Mouse (Mus musculus) urinary bladder, postnatal 14 days (tissue): Measurements from ENCODE around the gene Irak4.

Source experiments
- DNase-seq: peaks from one replicate; pipeline ENCODE4 v3.0.0; 2021; ENCODE audit warnings: low spot score

The Irak4 gene

GRCm38 (mm10) chr15:94558895-94559656 lies 15.6 kb downstream of the Irak4 start:
- no peak for DNase-seq

- DNase-seq = no peak
Measured at GRCm38 (mm10) chr15:94564909-94565308, 21.5 kb downstream of the Irak4 start.

DNA sequence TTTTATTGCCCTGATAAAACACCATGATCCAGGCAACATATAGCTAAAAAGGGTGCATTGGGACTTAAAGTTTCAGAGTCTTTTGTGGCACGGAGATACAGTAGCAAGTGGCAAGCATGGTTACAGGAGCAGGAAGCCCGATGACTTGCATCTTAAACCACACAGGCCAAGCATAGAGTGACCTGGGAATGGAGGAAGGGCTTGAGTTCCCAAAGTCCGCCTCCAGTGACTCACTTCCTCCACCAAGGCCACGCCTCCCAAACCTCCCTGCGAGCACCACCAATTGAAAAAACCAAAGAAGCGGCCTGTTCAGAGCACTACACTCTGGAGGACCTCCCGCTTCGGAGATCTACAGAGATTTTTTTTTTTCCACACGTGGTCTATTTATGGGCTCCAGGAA lies 22.4 kb downstream of the Irak4 start:
- DNase-seq = no peak

DNA sequence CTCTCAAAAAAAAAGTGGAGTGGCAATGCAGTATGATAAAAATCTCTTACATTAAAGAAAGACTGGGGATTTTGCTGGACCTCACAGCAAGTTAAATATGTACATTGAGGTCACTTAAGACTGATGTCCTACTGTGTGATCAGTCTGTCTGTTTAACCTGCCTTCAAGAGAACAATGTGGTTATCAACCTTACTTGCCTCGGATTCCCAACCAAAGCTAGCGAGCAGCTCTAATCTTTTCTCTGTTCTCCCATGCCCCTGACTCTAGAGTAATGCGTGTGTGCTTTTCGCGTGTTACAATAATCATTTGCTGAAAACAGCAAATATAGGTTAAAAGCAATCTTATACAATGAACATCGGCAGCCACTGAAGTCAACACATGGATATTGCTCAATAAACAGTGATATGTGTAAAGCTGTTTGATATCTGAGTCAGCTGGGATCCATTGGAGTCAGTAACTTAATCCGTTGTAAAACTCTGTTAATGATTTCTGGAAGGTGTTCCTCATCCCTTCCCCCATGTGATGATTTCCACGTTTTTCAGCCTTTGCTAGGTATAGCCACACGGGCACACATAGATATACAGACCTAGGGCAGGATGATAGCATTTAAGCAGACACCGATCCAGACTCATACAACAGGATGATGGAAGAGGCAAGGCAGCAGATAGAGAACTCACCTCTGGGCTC lies 25.2 kb downstream of the Irak4 start:
- no peak for DNase-seq

- no peak for DNase-seq
Measured at GRCm38 (mm10) chr15:94571501-94571900, 28.1 kb downstream of the Irak4 start.

DNA sequence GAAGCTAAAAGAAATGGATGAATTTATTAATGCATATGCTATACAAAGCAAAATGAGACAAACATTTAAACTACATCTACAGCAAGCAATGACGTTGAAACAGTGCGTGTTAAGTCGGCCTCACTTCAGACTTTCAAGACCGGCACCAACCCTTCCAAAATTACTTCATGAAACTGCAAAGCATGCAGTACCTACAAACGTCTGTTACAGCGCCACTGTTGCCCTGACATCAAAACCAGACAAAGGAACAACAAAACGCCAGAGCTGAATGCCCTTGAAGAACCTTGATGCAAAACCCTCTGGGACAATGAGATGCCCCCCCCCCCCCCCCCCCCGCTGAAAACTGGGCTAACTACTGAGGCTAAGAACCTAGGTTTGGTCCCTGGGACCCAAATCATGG lies 29.3 kb downstream of the Irak4 start:
- DNase-seq = no peak

DNA sequence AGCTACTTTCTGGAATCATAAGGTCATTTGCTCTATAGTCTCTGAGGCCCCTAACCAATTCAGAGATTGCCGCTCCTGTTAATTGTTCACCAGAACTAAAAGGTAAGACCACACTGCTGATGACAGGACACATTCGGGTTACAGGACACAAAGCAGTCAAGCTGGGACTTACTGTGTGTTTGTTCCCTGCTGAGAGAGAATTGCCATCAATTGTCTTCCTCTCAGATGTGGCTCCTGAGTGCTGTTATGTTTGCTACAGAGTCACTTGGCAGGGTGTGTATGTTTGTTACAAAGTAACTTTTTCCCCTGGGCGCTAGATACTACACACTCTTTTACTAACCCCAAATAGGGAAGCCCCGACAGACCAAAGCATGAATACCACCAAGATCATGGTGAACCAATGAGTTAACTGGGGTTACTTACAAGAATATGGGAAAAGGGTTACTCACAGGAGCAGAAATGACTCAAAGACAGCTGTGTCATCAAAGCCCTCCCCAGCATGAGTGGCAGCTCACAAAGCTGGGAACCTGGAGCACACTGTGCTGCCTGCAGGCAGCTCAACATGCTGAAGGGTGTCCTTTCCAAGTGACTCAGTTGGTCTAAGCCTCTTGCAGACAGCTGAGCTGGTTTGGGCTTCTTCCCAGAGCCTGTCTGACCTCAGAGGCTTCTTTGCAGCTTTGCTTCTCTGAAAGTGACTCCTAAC lies 31.3 kb downstream of the Irak4 start:
- DNase-seq = no peak

DNA sequence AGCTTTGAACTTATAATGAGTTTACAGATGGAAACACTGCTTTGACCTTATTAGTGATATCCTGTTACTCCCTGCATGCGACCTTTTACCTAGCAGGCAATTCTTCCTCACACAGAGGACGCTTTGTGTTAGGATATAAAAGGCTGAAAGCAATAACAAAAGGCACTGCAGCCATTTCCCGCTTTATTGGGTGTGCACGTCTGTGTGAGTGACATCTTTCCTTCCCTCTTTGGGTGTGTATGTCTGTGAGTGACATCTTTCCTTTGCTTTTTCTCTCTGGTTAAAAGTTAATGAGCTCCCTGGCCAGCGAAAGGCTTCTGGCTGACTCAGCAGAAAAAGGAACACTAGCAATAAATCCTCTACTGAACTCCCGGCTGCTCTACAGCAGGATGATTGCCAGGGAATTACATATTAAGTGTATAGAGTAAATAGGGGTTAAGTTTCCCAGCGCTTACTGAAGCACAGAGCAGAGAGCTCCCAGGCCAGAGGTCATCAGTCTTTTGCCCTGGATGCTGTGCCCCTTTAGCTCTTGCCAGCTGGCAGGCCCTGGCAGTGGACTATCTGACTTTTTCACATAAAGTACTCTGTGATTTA lies 38.7 kb downstream of the Irak4 start:
- no peak for DNase-seq

DNA sequence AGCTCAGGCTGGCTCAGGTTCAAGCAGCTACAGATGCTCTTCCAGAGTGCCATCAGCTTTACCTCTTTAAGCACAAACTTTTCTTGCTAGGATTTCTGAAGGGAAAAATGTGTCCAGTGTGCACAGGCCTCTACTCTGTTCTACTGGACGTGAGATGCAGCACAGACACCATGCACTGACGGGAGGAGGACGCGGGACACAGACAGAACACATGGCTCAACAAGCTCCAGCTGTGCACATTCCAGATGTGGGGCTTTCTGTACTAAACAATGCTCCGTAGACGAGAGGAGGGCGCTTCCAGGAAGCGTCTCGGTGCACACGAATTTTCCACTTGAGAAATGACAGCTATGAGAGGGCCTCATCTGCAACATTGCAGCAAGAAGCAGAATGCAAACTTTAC lies 39.7 kb downstream of the Irak4 start:
- no peak for DNase-seq

DNA sequence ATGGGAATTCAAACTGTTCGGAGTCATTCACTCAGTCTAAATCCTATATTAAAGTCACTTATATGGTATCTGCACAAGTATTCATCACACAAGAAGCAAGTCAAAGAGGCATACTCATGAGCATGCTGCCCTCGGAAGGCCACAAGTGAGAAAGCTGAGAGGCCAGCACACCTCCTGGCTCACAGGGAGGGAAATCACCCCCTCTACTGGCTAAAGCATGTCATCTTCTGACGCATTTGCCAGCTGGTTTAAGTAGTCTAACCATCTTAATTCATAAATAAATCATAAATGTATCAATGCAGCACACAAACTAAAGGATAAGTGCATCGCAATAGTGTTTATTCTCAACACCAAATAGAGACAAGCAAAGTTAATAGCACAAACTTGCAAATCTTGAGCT lies 41.3 kb downstream of the Irak4 start:
- DNase-seq = no peak

DNA sequence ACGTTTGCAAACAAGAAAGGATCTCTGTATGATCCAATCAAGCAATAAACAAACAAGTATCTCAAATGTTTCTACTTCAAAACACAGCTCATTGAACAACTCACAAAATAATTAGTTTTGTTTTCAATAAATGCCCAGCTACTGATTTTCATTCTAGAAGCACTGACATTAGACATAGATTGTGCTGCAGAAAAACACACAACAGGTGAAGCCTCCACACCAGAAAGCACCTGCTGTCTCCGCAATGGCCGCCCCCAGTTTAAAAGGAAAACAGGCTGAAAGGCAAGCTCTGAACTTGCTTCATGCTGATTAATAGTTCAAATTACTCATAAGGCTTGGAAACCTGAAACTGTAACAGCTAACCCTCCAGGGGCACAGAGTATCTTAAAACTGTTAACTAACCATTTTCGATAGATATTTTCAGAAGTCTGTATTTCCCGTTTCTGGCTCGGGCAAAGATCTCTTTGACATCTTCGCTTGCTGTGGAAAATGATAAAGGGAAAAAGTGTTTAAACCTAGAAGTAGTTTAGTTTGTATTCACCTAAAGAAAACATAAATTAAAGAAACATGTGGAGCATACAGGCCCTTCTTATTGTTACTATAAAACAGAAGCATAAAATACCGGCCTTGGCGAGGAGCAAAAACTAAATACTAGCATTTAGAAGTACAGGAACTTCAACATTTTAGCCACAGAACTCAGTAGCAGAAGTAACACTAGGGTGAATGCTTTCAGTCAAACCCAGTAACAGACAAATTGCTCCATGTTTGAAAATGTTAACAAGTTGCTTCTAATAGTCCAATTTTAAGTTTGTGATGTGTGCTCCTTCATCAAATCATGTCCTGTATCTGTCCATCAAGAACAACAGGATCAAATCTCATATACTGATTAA lies 44.6 kb downstream of the Irak4 start:
- DNase-seq = no peak

DNA sequence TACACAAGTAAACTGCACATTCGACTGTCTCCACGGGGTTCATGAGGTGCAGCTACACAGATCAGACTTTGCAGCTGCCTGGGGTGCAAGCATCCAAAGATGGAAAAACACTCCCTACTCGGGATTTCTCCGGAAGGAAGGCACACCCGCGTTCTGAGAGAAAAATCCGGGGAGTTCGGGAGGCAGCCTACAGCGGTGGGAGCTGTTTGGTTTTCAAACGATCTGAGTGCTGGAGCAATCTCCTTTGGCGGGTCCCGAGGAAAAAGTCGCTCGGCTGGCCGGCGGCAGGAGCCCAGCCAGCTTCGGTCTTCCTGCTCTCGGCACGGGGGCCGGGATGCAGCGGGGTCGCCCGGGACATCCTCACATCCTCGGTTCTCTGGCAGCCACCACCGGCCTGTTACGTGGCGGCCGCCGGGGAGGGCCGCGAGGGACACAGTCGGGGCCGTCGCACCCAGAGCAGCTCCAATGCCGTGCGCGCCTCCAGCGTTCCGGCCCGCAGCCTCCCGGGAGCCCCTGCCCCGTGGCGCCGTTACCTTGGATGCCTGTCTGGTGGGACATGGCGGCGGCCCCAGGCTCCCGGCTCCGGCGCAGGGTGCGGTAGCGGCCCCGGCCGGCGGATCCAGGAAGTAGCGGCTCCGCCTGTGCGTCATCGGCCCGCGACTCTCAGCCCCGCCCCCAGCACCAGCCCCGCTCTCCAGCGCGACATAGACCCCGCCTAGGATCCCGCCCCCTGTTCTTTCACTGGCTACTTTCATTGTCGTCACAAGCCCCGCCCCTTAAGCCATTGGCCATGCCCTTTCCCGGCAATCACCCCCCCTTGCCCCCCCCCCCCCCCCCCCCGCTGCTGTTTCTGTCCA lies 46.0 kb downstream of the Irak4 start, which contains the start of gene Twf1:
Twf1 (minus strand) TSS at position 671 of the 857 bp plus-strand sequence.
- peak; percentile 99 for DNase-seq

GRCm38 (mm10) chr15:94590083-94590482 lies 46.6 kb downstream of the Irak4 start:
- no peak for DNase-seq

DNA sequence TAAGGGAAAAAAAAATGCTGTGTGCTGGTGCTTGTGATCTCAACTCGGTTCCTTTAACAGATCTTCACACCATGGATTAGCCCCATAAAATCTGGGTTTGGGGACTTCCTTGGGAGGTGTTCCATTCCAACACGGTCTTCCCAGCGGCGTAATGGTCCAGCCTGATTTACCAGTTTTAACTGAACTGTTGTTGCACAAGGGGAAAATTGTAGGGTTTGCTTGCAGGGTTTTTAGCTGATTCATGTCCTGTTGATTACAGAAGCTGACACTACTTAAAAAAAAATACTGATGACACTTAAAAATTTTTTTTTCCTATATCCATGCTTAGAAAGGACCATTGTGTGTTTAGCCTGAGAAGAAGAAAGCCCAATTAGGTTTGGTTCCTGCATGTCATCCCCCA lies 47.9 kb downstream of the Irak4 start:
- peak; percentile 50 for DNase-seq

- DNase-seq = no peak
Measured at GRCm38 (mm10) chr15:94593586-94593985, 50.1 kb downstream of the Irak4 start.

DNA sequence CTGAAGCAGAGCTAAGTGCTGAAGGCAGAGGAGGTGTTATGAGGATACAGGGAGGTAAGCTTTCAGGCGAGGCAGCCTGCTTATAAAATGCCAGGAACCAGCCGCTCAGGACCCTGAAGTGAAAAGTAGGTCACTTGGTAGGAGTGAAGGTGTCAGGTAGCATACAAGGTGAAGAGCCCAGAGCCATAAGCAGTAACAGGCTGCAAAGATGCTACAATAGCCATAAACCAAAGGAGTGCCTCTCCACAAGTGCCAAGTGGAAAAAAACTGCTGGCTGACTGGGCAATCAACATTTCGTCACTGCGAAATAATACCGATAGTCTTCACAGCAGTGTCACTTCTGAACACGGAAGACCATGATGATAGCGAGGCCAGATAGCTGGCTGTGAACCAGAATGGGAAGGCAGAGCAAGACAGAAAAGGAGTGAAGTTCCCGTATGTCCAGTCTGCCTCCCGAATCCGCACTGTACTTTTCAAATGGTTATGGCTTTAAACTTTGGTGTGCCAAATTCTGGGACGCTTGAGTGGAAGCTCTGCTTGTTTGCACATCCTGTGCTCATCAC lies 56.8 kb downstream of the Irak4 start:
- DNase-seq = no peak

- peak; percentile 71 for DNase-seq
Measured at GRCm38 (mm10) chr15:94601339-94601738, 57.9 kb downstream of the Irak4 start.

GRCm38 (mm10) chr15:94602441-94602840 lies 59.0 kb downstream of the Irak4 start:
- no peak for DNase-seq

DNA sequence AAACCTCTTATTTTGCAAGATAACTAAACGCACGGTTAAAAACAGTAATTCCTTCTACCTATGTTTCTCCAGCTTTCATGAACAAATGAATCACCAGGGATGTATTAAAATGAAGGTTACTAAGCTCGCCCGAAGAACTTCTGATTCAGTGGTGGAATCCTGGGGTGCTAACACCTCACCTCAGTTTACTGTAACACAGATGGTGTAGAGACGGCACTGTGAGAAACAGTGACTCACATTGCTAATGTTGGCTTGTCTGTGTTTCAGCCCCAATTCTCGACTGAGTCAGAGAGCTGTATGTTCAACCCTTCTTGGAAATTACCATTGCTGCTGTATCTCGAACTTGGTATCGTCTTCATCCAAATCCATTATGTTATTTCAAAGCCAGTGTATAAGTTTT lies 64.3 kb downstream of the Irak4 start:
- no peak for DNase-seq

DNA sequence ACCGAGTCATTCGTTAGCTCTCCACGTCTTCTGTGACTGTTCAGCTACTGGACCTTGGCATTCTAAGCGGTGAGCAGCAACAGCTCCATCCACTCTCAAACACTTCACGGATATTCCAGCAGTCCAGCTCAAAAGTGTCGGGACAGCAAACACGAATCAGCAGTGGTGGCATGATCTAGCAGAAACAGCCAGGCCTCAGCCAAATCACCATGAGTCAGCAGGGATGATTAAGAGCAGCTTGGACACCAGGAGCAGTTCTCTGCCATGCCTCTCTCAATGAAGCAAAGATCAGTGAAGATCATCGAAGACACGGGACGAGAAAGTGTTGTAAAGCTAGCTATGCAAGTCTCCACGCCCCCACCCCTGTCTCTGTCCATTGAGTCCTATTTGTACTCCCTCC lies 72.6 kb downstream of the Irak4 start:
- no peak for DNase-seq
